8 mouse cellular contexts compared by ENCODE assay signal in genomic region chr7:45922928-45923761, GRCm38 (mm10). TPM values are rescaled to one million over a fixed set of nuclear protein-coding genes. Genes with fewer than 3 reads are reported as not detected.
DNase-seq lines count a peak whose midpoint lies in the region; ATAC-seq lines count a peak whose summit lies in the region.

No protein-coding gene starts in this region.

- H3K4me2 ChIP-seq in hindbrain, embryonic 11.5 days (replicated peaks; ENCODE audit: low read depth, low read length) = peak overlapping the region; percentile 44

- peak overlapping the region; percentile 41 for H3K4me3 ChIP-seq in hindbrain, embryonic 11.5 days (ENCODE audit: low read depth, low read length)

- peaks cover 5% of the 10 kb centered on the region for H3K4me1 ChIP-seq in hindbrain, embryonic 11.5 days (replicated peaks; ENCODE audit: control insufficient read depth, insufficient read depth, low read length)

- no peaks in the 10 kb centered on the region for H3K27me3 ChIP-seq in hindbrain, embryonic 11.5 days (ENCODE audit: control insufficient read depth, insufficient read depth, low read length)

- ATAC-seq in hindbrain, embryonic 11.5 days (ENCODE audit: low FRiP score) = peak; percentile 93

- no peaks in the 10 kb centered on the region for H3K36me3 ChIP-seq in hindbrain, embryonic 11.5 days (ENCODE audit: control insufficient read depth, insufficient read depth, low read length)

- H3K9ac ChIP-seq in hindbrain, embryonic 11.5 days (ENCODE audit: low read depth, low read length) = peak overlapping the region; percentile 53; the same call in 1 of the 2 replicates

- H3K9me3 ChIP-seq in hindbrain, embryonic 11.5 days (ENCODE audit: control insufficient read depth, low read length) = no peaks in the 10 kb centered on the region

- WGBS in hindbrain, embryonic 11.5 days = under 1% methylated on average over 37 of the region's 37 CpGs

- H3K27ac ChIP-seq in hindbrain, embryonic 11.5 days (ENCODE audit: low read depth, low read length) = peak overlapping the region; percentile 72

- DNase-seq in MEL-GATA-1-ER (ENCODE audit: extremely low read depth, low read depth) = peak; percentile 96
- DNase-seq in cerebellum, adult 9-11 months = peak; percentile 88
- peak; percentile 91 to 95 for DNase-seq in frontal cortex, adult 2 months (ENCODE audit: extremely low spot score in 1 of 2, low spot score in 1 of 2)
- peak; percentile 94 for DNase-seq in hindbrain, embryonic 11.5 days (ENCODE audit: low spot score)
- peak; percentile 90 to 92 for DNase-seq in layer of hippocampus, postnatal 10 days (ENCODE audit: low spot score in 2 of 2)
- peak; percentile 98 for DNase-seq in lung, postnatal 10 days
- peak; percentile 92 for DNase-seq in ovary, postnatal 36 days (ENCODE audit: low spot score)
- peak; percentile 94 for DNase-seq in thymus, postnatal 25 days

RNA-seq across cellular contexts. Expression of gene Ccdc114, which starts 0.7 kb away (rescaled TPM):
- 5.1 and 5.3 TPM in 2 replicates for polyA plus RNA-seq in frontal cortex, adult 2 months (2012; rRNA removed)
- 3.3 and 5.3 TPM in 2 replicates for polyA plus RNA-seq in hindbrain, embryonic 11.5 days (2014; fragmentation: Nextera tagmentation; extraction: Ambion mirVana)
- 1 to 10 TPM; 4.2 to 5.3 TPM for total RNA-seq in layer of hippocampus, postnatal 10 days (2021)

RNA-seq across cellular contexts. Expression of gene Emp3, which starts 1.9 kb away (rescaled TPM):
- 15.1 and 15.2 TPM in 2 replicates for polyA plus RNA-seq in frontal cortex, adult 2 months (2012; rRNA removed)
- 28.3 and 40.5 TPM in 2 replicates for polyA plus RNA-seq in hindbrain, embryonic 11.5 days (2014; fragmentation: Nextera tagmentation; extraction: Ambion mirVana)
- total RNA-seq in layer of hippocampus, postnatal 10 days (2021) = 1 to 10 TPM; 6.2 TPM

RNA-seq across cellular contexts. Expression of gene Tmem143, which starts 26.4 kb away (rescaled TPM):
- polyA plus RNA-seq in frontal cortex, adult 2 months (2012; rRNA removed) = 32.5 and 33.6 TPM in 2 replicates
- polyA plus RNA-seq in hindbrain, embryonic 11.5 days (2014; fragmentation: Nextera tagmentation; extraction: Ambion mirVana) = 3.1 and 4.6 TPM in 2 replicates
- total RNA-seq in layer of hippocampus, postnatal 10 days (2021) = 10 to 100 TPM; 23.9 TPM

RNA-seq across cellular contexts. Expression of gene Syngr4, which starts 26.6 kb away (rescaled TPM):
- polyA plus RNA-seq in frontal cortex, adult 2 months (2012; rRNA removed) = 0.15 TPM in 1 of 2 replicates, not detected in the other
- polyA plus RNA-seq in hindbrain, embryonic 11.5 days (2014; fragmentation: Nextera tagmentation; extraction: Ambion mirVana) = 0.63 and 0.99 TPM in 2 replicates
- total RNA-seq in layer of hippocampus, postnatal 10 days (2021) = under 1 TPM in 1 of 2 experiments, not detected in 1; 0.40 TPM

RNA-seq across cellular contexts. Expression of gene Grin2d, which starts 45.0 kb away (rescaled TPM):
- 15.5 and 17.7 TPM in 2 replicates for polyA plus RNA-seq in frontal cortex, adult 2 months (2012; rRNA removed)
- 0.39 and 0.42 TPM in 2 replicates for polyA plus RNA-seq in hindbrain, embryonic 11.5 days (2014; fragmentation: Nextera tagmentation; extraction: Ambion mirVana)
- total RNA-seq in layer of hippocampus, postnatal 10 days (2021) = 10 to 100 TPM; 32.1 to 33.4 TPM

Comparison
In these comparisons a context has a peak if more than half of its experiments do, and no peak if none do; other contexts are left out.
1. Peak in every context shown above with its lines: DNase-seq, ATAC-seq, H3K4me3 ChIP-seq and H3K27ac ChIP-seq.